Mouse (Mus musculus): ENCODE data around the gene Adgrg1.
"Not testable (repeated sequence)": the region's sequence is repeated elsewhere in the genome, so short reads cannot be mapped to it uniquely, and the experiment has no call there.

Adgrg1 gene

GRCm38 (mm10) chr8:94996037-94996436 lies 21.5 kb downstream of the Adgrg1 start:
- DNase-seq (ENCODE audit: low read depth, low spot score): no peak

- no peak for DNase-seq (ENCODE audit: low read depth, low spot score)
Measured at GRCm38 (mm10) chr8:94996899-94997856, 22.6 kb downstream of the Adgrg1 start.

- DNase-seq (ENCODE audit: low read depth, low spot score): no peak
Measured at GRCm38 (mm10) chr8:94997857-94998243, 23.3 kb downstream of the Adgrg1 start.

- DNase-seq (ENCODE audit: low read depth, low spot score): no peak
Measured at GRCm38 (mm10) chr8:94998431-94998830, 23.9 kb downstream of the Adgrg1 start.

- DNase-seq (ENCODE audit: low read depth, low spot score): no peak
Measured at GRCm38 (mm10) chr8:94999004-94999403, 24.5 kb downstream of the Adgrg1 start.

- no peak for DNase-seq (ENCODE audit: low read depth, low spot score)
Measured at GRCm38 (mm10) chr8:94999956-95000355, 25.4 kb downstream of the Adgrg1 start.

- DNase-seq (ENCODE audit: low read depth, low spot score): peak; percentile 60
Measured at GRCm38 (mm10) chr8:95000684-95001083, 26.1 kb downstream of the Adgrg1 start.

- DNase-seq (ENCODE audit: low read depth, low spot score): no peak
Measured at GRCm38 (mm10) chr8:95001165-95001564, 26.6 kb downstream of the Adgrg1 start.

- DNase-seq (ENCODE audit: low read depth, low spot score): peak; percentile 79
Measured at GRCm38 (mm10) chr8:95001655-95002054, 27.1 kb downstream of the Adgrg1 start.

GRCm38 (mm10) chr8:95002089-95002655 lies 27.6 kb downstream of the Adgrg1 start:
- DNase-seq (ENCODE audit: low read depth, low spot score): no peak

- no peak for DNase-seq (ENCODE audit: low read depth, low spot score)
Measured at GRCm38 (mm10) chr8:95012442-95012919, 37.9 kb downstream of the Adgrg1 start.

GRCm38 (mm10) chr8:95015866-95016265 lies 41.3 kb downstream of the Adgrg1 start:
- no peak for DNase-seq (ENCODE audit: low read depth, low spot score)

GRCm38 (mm10) chr8:95016684-95017083 lies 42.1 kb downstream of the Adgrg1 start:
- no peak for DNase-seq (ENCODE audit: low read depth, low spot score)

- DNase-seq (ENCODE audit: low read depth, low spot score): no peak
Measured at GRCm38 (mm10) chr8:95017451-95017850, 42.9 kb downstream of the Adgrg1 start, which contains the start of gene Adgrg3. TSS of gene Adgrg3 (plus strand) at chr8:95017692.

GRCm38 (mm10) chr8:95017969-95018635 lies 43.6 kb downstream of the Adgrg1 start:
- no peak for DNase-seq (ENCODE audit: low read depth, low spot score)

GRCm38 (mm10) chr8:95020293-95020777 lies 45.8 kb downstream of the Adgrg1 start:
- no peak for DNase-seq (ENCODE audit: low read depth, low spot score)

GRCm38 (mm10) chr8:95020821-95021220 lies 46.3 kb downstream of the Adgrg1 start:
- no peak for DNase-seq (ENCODE audit: low read depth, low spot score)

GRCm38 (mm10) chr8:95023201-95023600 lies 48.6 kb downstream of the Adgrg1 start:
- no peak for DNase-seq (ENCODE audit: low read depth, low spot score)

- DNase-seq (ENCODE audit: low read depth, low spot score): no peak
Measured at GRCm38 (mm10) chr8:95024387-95024786, 49.8 kb downstream of the Adgrg1 start.

GRCm38 (mm10) chr8:95025421-95025820 lies 50.9 kb downstream of the Adgrg1 start:
- peak; percentile 28 for DNase-seq (ENCODE audit: low read depth, low spot score)

GRCm38 (mm10) chr8:95028391-95028790 lies 53.8 kb downstream of the Adgrg1 start:
- not testable (repeated sequence) for DNase-seq (ENCODE audit: low read depth, low spot score)
